Mouse (Mus musculus) lung, postnatal 10 days (tissue): ENCODE results near the gene Dazap2.

ENCODE experiments used
- DNase-seq: peaks from one replicate; pipeline ENCODE4 v3.0.0; 2021

Dazap2 gene

DNA sequence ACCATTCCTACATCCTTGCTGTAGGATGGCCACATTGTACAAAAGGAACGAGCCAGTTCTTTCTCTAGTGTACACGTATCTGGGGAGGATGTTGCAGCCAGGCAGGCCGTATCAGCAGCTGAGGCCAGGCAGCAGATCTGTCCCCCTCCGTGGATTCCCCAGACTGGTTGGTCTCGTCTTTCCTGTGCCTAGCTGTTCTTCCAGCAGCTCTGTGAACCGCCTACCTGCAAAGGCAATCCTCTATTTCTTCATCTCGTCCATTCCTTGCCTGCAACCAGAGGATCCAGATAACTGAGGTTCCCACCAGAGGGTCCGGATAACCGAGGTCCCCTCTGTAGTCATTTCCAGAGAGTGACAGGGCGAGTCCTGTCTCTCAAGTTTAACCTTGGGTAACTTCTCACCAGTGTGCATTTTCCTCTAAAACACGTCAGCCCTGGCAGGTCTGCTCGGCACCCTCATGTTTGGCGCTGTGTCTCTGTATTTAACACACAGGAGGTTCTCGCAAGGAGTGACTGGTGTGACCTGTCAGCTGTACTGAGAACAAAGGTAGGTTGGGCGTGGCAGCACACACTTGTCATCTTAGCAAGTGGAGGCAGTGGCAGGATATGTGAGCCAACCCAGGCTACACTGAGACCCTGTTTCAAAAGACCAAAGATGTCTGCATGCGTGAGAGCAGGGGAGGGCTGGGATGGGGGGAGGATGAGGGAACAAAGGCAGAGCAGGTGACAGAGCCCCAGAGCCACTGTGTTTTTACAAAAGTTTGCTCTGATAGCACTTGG lies 25.0 kb downstream of the Dazap2 start:
- DNase-seq = no peak

DNA sequence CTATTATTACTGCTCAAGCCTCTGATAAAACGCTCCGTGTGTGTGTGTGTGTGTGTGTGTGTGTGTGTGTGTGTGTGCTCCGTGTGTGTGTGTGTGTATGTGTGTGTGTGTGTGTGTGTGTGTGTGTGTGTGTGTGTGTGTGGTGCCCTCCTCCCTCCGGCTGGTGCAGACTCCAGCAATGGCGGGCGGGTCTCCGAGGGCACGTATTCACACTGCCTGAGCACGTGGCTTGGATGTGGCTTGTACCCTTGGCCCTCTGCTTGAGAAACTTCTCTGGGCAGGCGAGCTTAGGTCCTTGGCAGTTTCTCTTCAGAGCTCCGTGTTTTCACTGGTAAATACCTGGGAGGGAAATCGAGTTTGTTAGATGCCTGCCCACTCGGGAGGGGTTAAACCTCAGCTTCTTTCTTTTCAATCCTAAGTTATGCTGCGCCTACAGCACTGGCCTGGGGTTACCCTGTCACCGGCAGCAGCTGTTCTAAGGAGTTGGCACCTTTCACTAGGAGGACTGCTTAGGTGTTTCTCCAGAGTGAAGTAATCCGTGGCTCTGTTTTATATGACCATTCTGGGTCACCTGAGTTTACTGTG lies 26.2 kb downstream of the Dazap2 start:
- DNase-seq = no peak

DNA sequence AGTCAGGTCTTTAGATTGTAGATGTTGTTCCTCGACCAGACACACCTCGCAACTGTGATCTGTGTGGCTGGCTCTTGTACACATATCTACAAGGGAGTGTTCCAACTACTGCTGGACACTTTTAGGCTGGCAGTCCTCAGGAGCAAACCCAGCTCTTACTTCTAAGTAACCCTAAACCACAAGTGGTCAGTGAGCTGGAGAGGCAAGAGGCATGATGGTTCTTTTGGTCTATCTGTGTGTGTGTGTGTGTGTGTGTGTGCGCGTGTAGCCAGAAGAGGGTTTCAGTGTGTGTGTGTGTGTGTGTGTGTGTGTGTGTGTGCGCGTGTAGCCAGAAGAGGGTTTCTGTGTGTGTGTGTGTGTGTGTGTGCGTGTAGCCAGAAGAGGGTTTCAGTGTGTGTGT lies 27.3 kb downstream of the Dazap2 start:
- no peak for DNase-seq

DNA sequence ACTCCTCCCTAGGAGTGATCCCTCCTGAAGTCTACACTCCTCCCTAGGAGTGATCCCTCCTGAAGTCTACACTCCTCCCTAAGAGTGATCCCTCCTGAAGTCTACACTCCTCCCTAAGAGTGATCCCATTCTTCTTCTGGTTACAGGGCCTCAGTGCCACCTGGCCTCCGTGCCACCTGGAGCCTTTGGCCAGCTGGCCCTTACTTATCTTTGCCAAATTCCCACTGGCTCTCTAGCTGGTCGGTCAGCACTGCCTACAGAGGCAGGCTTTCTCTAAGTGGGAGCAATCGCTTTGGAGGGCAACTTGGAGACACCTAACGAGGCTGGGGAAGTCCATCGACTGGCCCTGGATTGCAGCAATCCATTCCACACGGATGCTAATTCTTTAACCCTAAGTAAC lies 31.0 kb downstream of the Dazap2 start:
- DNase-seq = no peak

DNA sequence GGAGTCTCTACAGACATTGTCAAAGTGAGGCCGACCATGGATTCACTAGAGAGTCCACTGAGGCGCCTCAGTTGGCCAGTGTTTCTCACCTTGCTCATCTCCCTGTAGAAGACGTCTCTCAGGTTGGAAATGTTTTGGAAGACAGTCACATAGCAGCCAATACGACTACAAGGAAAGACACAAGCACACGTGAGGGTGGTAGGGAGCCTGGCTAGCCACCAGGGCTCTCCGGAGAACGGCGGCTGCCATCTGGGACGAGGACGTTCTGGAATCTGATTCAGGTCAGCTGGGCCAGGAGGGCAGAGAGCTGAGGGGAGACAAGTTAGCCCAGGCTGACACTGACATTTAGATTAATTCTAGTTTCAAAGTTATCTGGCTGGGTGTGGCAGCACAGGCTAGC lies 35.0 kb downstream of the Dazap2 start:
- DNase-seq = no peak

DNA sequence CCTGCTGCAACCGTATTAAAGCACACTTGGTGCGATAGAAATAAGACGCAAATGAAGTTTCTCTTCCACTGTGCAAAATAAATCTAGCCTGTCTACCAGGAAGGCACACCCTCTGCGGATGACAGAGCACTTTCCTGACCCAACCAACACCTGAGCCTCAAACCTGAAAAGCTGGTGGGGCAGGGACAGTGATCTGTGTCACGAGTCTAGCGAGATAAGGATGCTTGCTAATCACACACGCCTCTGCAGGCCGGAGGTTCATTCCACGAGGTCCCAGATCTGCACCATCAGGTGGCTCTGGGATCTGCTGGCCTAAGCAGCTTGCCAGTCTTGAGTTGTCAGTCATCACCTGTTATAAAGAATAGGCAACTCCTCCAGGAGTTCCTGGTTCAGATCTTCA lies 36.5 kb downstream of the Dazap2 start:
- DNase-seq = no peak

DNA sequence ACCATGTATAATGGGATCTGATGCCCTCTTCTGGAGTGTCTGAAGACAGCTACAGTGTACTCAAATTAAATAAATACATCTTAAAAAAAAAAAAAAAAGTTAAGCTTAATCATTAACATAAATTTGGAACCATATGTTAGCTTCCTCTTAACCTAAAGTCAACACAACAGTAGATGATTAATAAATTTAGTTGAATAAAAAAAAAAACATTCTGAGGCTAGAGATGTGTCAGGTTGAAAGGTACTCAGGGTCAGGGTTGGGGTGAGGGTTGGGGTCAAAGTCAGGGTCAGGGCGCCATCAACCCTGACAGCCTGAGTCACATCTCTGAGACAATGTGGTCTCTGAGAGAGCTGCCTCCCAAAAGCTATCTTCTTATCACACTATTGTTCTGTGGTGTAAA lies 39.1 kb downstream of the Dazap2 start:
- DNase-seq = no peak

DNA sequence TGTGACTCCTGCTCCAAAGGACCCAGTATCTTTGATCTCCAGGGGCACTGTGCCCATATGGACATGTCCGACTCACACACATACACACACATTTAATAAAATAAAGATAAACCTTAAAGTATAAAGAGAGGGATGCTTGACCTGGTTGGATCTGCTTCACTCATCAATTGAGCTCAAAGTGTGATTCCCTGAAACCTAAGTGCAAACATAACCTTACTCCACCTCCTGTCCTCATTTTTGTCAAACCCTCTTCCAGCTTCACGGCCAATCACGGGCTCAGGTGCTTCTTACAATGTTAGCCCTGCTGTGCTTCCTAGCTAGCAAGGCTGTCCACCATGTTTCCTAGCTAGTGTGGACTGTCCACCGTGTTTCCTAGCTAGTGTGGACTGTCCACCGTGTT lies 40.1 kb downstream of the Dazap2 start:
- no peak for DNase-seq

DNA sequence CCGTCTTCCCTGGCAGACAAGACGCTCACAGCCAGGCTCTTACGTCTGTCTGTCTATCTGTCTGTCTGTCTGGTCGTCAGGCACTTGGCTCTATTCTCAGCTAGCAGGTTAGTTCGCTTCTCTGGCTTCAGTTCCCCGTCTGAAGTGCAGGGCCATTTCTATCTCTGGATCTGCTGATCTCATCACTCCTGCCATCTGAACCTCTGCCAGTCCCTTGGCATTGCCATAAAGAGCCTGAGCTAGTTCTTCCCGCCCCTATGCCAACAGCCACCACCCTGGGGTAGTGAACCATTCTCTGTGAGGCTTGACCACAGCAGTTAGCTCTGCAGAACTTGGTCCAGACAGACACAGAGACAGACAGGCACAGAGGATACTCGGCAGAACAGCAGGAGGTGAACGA lies 45.2 kb downstream of the Dazap2 start:
- no peak for DNase-seq

DNA sequence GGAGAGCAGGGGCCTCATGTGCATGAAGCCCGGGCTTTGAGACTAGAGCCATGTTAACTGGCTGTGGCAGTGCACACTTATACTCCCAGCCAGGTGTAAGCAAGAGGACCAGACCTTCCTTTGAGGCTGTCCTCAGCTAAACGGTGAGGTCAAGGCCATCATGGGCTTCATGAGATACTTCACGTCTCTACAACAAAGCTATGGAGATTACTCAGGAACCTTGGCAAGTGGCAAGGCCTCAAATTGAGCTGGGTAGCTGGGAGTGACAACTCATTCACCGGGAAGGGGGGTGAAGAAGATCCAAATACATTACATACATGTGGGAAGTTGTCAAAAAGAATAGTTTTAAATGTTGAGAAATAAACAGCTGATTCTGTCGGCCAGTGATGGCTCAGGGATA lies 45.7 kb downstream of the Dazap2 start:
- DNase-seq = no peak

DNA sequence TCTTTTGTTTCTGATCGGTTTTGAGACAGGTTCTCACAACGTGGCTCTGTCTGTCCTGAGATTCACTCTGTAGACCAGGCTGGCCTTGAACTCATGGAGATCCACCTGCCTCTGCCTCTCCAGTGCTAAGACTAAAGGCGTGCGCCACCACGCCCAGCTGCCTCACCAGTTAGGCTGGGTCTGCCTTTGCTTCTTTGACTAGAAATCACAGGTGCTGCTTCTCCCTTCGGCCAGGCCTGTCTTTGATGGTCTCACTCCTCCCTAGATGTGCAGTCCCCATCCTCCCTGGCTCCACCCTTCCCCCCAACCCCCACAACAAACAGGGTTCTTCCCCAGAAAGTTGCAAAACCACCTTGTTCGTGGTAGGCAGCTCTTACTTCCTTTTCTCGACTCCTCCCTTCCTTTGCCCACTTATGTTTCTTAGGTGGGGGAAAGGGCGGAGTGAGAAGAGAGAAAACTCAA lies 49.7 kb downstream of the Dazap2 start:
- peak; percentile 50 for DNase-seq

DNA sequence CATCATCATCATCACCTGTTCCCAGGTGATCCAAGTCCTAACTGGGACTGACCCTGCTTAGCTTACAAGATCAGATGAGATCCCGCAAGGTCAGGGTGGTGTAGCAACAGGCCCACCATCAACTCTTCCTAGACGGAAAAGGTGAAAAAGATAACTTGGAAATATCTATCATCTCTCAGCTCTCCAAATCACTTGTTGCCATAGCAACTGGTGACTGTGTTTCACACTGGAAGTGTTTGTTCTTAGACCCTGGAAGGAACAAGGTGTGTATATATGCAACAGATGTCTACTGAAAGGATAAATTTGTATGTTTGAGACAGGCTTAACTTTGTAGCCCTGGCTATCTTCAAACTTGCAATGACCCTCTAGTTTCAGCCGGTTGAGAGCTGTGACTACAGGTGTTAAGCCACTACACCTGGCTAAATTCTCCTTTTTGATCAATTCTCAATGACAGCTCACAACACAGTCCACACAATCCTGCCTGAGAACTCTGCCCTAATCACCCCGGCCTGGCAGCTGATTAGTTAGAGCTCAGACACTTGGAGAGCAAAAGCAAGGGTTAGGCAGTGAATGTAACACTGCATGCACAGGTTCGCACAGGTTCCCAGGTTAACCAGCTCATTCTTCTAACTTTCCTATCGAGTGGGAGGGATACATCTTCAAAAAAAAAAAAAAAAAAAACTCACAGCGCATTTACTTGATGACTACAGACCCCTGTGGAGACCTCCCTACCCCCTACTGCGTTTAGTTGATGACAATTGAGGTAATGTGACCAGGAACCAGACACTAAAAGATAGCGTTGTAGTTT lies 50.5 kb downstream of the Dazap2 start:
- DNase-seq = no peak

DNA sequence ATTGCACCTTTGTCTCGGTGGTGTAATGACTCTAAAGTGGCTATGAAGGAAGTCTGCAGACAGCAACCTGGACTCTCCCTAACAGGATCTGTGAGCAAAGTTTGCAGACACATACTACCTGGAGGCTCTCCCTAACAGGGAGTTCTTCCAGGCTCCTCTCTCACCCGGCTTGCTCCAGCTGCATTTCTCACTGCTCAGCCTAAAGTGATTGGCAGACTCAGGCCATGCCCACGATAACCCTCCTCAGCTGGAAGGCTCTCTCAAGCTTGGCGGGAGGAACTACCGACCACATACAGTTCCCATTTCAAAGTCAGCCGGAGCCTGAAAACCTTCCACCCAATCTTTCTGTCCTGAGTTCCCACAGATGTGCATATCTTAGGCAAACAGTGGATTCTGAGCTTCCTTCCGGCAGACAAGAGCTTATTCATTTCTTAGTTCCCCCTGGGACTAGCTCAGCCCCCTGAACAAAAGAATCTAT lies 51.1 kb downstream of the Dazap2 start:
- DNase-seq = peak; percentile 19

DNA sequence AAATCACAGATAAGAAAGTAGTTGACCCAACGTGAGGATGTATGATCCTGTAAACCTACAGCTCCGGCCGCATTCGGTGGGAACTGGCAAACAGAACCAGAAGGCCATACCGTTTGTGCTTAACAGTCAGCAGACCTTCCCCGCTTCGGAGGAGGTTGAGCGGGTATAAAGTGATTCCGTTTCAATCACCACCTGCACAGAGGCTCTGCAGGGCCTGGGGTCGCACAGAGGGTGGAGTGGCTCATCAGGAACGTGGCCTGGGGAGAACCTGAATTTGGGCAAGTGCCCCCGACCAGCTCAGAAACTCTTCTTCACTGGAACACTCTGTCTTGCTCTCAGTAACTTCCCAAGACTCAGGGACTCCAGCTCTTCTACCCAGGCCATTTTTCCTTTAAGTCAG lies 51.7 kb downstream of the Dazap2 start:
- DNase-seq = no peak

DNA sequence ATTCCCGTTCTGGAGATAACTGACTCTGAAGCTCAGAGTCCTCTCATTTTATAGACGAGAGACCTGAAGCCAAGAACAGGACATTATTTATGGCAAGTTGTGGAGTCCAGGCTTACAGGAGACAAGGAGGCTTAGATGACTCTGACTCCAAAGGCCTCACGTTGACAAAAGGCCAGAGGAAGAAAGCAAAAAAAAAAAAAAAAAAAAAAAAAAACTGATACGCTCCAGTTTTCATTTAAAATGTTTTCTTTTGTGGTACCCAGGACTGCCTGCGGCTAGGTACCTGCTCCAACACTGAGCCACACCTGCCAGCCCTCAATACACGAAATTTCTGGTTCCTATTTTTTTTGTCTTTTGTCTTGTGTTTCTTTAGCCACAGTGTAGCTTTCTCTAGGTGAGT lies 52.3 kb downstream of the Dazap2 start:
- DNase-seq = no peak

DNA sequence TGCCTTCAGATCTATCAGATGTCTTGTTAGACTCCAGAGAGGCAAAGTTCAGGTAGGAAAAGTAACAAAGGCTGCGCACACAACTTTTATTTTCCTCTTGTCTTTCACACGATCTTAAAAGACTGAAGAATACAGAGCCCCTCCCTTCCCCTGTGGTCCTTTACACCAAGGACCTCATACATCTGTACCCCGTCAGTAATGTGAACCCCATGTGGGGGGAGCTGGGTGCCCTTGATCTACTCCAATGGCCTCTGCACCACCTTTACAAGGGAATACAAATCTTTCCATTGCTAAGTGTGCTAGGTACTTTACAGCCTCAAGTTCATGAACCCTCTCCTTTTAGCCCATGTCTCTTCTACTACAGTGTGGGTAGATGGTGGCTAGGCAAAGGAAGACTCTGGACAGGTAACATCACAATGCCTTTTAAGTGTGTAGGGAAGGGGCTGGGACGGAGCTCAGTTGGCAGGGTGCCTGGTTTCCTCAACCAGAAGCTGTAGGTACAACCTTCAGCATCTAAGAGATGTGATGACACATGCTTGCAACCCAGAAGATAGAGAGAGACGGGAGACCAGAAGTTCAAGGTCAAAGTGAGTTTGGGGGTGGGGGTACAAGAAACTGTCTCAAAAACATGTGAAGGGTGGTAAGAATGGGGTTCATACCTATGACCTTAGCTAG lies 52.9 kb downstream of the Dazap2 start:
- DNase-seq = no peak

DNA sequence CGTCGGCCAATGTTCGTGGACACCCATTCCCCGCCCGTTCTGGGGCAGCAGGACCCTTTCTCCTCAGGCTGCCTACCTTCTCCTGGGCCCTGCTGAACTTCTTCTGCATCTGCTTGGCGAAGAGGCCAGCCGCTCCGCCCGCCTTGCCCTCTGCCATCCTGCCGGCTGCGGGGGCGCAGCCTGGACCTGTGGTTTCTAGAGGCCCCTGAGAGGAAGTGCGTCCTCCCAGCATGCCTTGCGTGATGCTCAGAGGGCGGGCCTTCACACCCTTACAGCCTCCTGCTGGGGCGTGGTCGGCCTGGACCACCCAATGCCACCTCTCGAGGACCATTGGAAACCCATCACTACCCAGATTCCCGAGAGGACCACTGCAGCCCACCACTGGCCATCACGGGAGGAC lies 54.2 kb downstream of the Dazap2 start, which contains the start of gene Bin2:
Gene Bin2, minus strand, starts transcription at position 217 of the 400 bp plus-strand sequence.
- DNase-seq = peak; percentile 58

DNA sequence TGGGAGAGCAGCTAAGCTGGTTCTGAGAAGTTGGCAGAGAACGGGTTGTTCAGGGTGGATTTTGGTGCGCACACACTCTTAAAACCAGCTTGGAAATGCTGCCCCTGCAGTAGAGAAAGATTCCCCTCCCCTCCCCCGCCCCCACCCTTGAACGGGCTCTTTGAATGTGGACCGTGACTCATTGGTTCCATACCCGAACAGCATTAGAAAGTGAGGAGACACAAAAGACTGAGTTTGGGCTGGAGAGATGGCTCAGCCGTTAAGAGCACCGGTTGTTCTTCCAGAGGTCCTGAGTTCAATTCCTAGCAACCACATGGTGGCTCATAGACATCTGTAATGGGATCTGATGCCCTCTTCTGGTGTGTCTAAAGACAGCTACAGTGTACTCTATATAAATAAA lies 54.9 kb downstream of the Dazap2 start:
- DNase-seq = no peak
